Mouse (Mus musculus) spleen, adult 2 months (tissue): ENCODE measurements around the gene Slc22a17. TPM values are rescaled to one million over a fixed set of nuclear protein-coding genes. Genes with fewer than 3 reads are reported as not detected.

ENCODE experiments used
- DNase-seq, 2 experiments: peaks; one replicate each; pipeline versions ENCODE4 v3.0.0 to v3.0.0-alpha.2; 2012 to 2021; ENCODE audit warnings: low spot score in 2 of 2, low read depth in 1 of 2
- H3K27ac ChIP-seq: fragments of 200-500 bp; 2 replicates; pipeline ENCODE4 v1.5.1; 2012; ENCODE audit warnings: low read length, inconsistent platforms; ENCODE audit not compliant: insufficient read depth
- H3K27me3 ChIP-seq: fragments of 200-500 bp; 2 replicates; pipeline ENCODE4 v1.6.1; 2012; ENCODE audit warnings: mild to moderate bottlenecking, moderate library complexity, low read length, inconsistent platforms; ENCODE audit not compliant: control insufficient read depth, insufficient read depth
- H3K36me3 ChIP-seq: fragments of 200-500 bp; 2 replicates; pipeline ENCODE4 v1.6.1; 2012; ENCODE audit warnings: mild to moderate bottlenecking, low read length, inconsistent platforms; ENCODE audit not compliant: control insufficient read depth, insufficient read depth
- H3K4me1 ChIP-seq: fragments of 200-500 bp; 2 replicates; pipeline ENCODE4 v1.6.1; 2011; ENCODE audit warnings: inconsistent platforms; ENCODE audit not compliant: control insufficient read depth, insufficient read depth, insufficient read length
- H3K4me3 ChIP-seq: fragments of 200-500 bp; 2 replicates; pipeline ENCODE4 v1.5.1; 2011; ENCODE audit warnings: mild to moderate bottlenecking, inconsistent platforms; ENCODE audit not compliant: insufficient read depth, insufficient read length; ENCODE audit errors: extremely low read depth
- CTCF ChIP-seq: fragments of 200-500 bp; IDR thresholded peaks from 2 replicates; pipeline ENCODE4 v1.5.1; 2011; ENCODE audit warnings: mild to moderate bottlenecking, inconsistent platforms; ENCODE audit not compliant: insufficient read depth, insufficient read length, insufficient replicate concordance; ENCODE audit errors: extremely low read depth
- POLR2A ChIP-seq: fragments of 200-500 bp; IDR thresholded peaks from 2 replicates; pipeline ENCODE4 v1.6.1; 2011; ENCODE audit warnings: low read depth, low read length, inconsistent platforms
- WGBS: fragments of 180-500 bp; shearing (Covaris S2); methylation state at CpG from one replicate; pipeline ENCODE4 v1.1.7; 2018; 5-methylcytosine and 5-hydroxymethylcytosine counted together
- polyA plus RNA-seq: library from polyadenylated mRNA; depleted of rRNA; stranded (reverse); fragments of >200 nt; gene quantifications from 2 replicates; pipeline ENCODE4 v1.2.3, GENCODE M21; 2012

Gene Slc22a17
- polyA plus RNA-seq, 1 experiment, result 18.5 TPM

DNA sequence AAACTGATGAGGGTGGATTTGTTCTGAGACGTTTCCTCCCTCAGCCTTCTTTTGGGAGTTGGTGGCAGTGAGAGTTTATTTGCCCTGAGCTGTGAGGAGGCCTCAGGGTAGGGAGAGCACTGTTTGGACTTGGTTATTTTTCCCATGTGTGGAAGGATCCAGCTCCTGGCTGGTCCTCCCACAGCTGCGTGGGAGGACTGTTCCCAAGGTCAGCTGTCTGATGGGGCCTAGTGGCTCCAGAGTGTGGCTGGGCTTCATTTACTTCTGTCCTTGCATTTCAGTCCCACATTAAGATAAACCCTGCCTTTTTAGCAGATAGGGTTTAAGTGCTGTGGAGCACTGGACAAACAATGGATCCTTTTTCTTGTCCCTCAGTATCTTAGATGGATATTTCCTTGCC lies 15.5 kb downstream of the Slc22a17 start:
- TF ChIP-seq CTCF, result no peak
- TF ChIP-seq POLR2A, result no peak
- peaks cover 23% of the 10 kb centered on the region for H3K36me3 ChIP-seq
- WGBS, result 80% methylated on average over 2 of the region's 2 CpGs
- H3K4me3 ChIP-seq, result no peak overlapping the region
- H3K27ac ChIP-seq, result no peak overlapping the region
- H3K4me1 ChIP-seq, result peaks cover 10% of the 10 kb centered on the region; the same call in 1 of the 2 replicates
- no peaks in the 10 kb centered on the region for H3K27me3 ChIP-seq
- no peak for DNase-seq

DNA sequence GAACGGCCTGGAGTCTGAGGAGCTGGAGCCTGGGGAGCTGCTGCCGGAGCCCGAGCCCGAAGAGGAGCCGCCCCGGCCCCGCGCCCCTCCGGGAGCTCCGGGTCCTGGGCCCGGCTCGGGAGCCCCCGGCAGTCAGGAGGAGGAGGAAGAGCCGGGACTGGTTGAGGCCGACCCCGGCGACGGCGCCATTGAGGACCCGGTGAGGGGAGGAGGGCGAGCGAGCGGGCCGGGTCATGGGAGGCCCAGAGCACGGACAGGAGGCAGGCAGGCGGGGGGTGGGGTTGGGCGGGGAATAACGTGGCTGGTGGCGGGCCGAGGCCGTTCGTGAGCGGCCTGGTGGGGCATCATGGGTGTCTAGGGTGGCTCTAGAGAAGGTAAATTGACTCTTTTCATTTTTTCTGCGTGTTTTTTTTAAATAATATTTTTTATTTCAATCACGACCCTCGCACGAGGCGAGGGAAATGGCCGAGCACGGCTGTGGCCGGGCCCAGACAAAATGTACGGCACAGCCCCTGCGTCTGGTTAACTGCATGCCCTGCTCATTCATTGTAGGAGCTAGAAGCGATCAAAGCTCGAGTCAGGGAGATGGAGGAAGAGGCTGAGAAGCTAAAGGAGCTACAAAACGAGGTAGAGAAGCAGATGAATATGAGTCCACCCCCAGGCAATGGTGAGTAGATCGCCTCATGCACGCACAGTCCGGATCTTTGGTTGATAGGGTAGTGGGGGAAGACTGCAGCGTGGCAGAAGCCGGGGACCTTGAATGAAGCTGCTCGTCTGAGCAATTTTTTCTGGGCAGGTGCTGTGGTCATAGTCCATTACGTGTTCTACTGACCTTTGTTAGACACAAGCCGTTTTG lies 18.4 kb downstream of the Slc22a17 start:
- H3K4me3 ChIP-seq, result peak overlapping the region; percentile 99
- peaks cover 23% of the 10 kb centered on the region for H3K36me3 ChIP-seq
- TF ChIP-seq POLR2A (no peak), CTCF (no peak)
- under 1% methylated on average over 54 of the region's 54 CpGs for WGBS
- peaks cover 10% of the 10 kb centered on the region; the same call in 1 of the 2 replicates for H3K4me1 ChIP-seq
- H3K27ac ChIP-seq, result peak overlapping the region; percentile 75
- H3K27me3 ChIP-seq, result no peaks in the 10 kb centered on the region
- peak in 1 of 2 experiments; percentile 58 for DNase-seq

DNA sequence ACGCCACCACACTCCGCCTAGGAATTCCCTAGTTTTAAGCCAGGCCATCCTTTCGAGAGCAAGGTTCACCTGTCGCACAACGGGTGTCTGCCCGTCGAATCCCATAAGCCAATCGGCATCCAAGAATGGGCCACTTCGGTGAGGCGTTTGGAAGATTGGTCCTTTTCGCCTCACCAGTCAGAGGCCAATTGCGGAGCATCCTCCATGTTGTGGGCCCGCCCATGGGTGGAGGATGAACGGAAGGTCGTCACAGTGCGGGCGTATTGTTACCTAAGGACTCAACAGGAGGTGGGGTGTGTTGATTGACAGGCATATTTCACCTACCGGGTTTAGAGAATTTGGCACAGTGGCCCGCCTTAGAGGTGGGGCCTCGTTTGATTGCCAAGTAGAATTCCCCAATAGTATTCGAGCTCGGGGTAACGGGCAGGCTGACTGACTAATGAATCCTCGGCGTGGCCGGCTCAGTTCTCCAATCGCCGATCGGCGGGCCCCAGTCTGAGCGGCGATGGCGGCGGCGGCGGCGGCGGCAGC lies 19.2 kb downstream of the Slc22a17 start:
- Histone ChIP-seq H3K4me1 (peaks cover 10% of the 10 kb centered on the region; the same call in 1 of the 2 replicates), H3K27me3 (no peaks in the 10 kb centered on the region), H3K36me3 (peaks cover 21% of the 10 kb centered on the region), H3K4me3 (peak overlapping the region; percentile 99), H3K27ac (peak overlapping the region; percentile 89)
- under 1% methylated on average over 38 of the region's 38 CpGs for WGBS
- TF ChIP-seq CTCF, result no peak
- TF ChIP-seq POLR2A, result peak; percentile 76
- DNase-seq, result peak; percentile 92 to 100

DNA sequence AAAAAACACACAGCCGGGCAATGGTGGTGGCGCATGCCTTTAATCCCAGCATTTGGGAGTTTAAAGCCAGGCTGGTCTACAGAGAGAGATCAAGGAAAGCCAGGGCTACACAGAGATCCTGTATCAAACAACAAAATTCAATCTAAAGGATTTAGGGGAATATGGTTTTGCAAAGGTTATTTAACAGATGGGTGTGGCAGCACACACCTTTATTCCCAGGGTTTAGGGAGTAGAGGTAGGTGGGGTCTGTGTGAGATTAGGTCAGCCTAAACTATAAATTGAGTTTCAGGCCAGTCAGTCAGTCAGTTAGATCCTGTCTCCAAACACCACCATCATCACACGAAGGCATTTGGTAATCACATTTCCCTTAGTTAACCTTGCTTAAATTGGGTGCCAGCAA lies 20.7 kb downstream of the Slc22a17 start, which contains the start of gene Pabpn1:
Gene Pabpn1 (plus strand): TSS at position 301 of the 400 bp plus-strand sequence.
- WGBS, result 96% methylated on average over 3 of the region's 3 CpGs
- no peak for DNase-seq
- H3K36me3 ChIP-seq, result peaks cover 13% of the 10 kb centered on the region
- peak within 1 kb of the TSS; percentile 74 for H3K4me3 ChIP-seq
- no peak for TF ChIP-seq POLR2A
- TF ChIP-seq CTCF, result no peak
- H3K27ac ChIP-seq, result no peak within 1 kb of the TSS
- H3K4me1 ChIP-seq, result peaks cover 10% of the 10 kb centered on the region; the same call in 1 of the 2 replicates
- no peaks in the 10 kb centered on the region for H3K27me3 ChIP-seq

DNA sequence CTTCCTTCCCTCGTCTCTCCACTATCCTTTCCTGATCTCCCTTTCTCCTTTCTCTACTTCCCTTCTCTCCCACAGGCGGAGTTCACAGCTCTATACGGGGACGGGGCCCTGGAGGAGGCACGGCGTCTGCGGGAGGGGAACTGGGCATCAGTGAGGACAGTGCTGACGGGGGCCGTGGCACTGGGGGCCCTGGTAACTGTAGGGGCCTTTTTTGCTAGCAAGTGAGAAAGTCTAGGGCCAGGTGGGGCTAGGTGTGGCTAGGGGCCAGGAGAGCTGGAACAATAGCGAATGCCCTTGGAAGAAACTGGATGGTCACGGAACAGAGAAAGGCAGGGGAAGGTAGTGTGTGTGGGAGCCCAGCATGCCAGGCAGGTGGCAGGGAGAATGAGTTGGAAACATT lies 27.6 kb downstream of the Slc22a17 start:
- Histone ChIP-seq H3K4me1 (no peaks in the 10 kb centered on the region; the same call in 1 of the 2 replicates), H3K27ac (no peak overlapping the region), H3K4me3 (no peak overlapping the region), H3K36me3 (no peaks in the 10 kb centered on the region), H3K27me3 (no peaks in the 10 kb centered on the region)
- TF ChIP-seq POLR2A (no peak), CTCF (no peak)
- WGBS, result 93% methylated on average over 11 of the region's 11 CpGs
- no peak for DNase-seq

DNA sequence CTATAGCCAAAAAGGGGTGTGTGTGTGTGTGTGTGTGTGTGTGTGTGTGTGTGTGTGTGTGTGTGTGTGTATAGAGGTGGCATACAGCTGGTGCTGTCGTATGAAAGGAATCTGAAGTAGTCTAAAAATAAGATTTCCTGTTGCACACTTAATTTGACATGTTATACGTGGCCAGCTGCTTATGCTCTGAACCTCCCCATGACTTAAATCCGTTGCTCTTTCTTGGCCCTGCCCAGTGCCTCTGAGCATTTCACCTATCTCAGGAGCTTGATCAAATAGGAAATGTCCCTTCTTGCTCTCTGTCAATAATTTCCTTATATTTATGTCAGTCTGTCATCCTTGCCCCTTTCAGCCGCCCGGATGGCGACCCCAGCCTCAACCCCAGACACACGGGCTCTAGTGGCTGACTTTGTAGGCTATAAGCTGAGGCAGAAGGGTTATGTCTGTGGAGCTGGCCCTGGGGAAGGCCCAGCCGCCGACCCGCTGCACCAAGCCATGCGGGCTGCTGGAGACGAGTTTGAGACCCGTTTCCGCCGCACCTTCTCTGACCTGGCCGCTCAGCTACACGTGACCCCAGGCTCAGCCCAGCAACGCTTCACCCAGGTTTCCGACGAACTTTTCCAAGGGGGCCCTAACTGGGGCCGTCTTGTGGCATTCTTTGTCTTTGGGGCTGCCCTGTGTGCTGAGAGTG lies 28.8 kb downstream of the Slc22a17 start:
- no peaks in the 10 kb centered on the region for H3K36me3 ChIP-seq
- 66% methylated on average over 21 of the region's 21 CpGs for WGBS
- no peak for TF ChIP-seq CTCF
- no peak for TF ChIP-seq POLR2A
- no peak for DNase-seq
- no peaks in the 10 kb centered on the region for H3K27me3 ChIP-seq
- no peaks in the 10 kb centered on the region; the same call in 1 of the 2 replicates for H3K4me1 ChIP-seq
- peak overlapping the region; percentile 51; the same call in 1 of the 2 replicates for H3K4me3 ChIP-seq
- H3K27ac ChIP-seq, result no peak overlapping the region; the same call in 1 of the 2 replicates
